Mouse (Mus musculus): ENCODE data around the gene Pde4d.

Pde4d gene

GRCm38 (mm10) chr13:109924771-109925170 is 1475.0 kb downstream of the Pde4d start:
- DNase-seq (ENCODE audit: low read depth), result no peak

- DNase-seq (ENCODE audit: low read depth), result no peak
Observed at GRCm38 (mm10) chr13:109926277-109926920, 1476.7 kb downstream of the Pde4d start.

GRCm38 (mm10) chr13:109927782-109928181 is 1478.0 kb downstream of the Pde4d start:
- no peak for DNase-seq (ENCODE audit: low read depth)

GRCm38 (mm10) chr13:109932688-109933087 is 1482.9 kb downstream of the Pde4d start:
- DNase-seq (ENCODE audit: low read depth), result no peak

- no peak for DNase-seq (ENCODE audit: low read depth)
Observed at GRCm38 (mm10) chr13:109933554-109933953, 1483.8 kb downstream of the Pde4d start.

GRCm38 (mm10) chr13:109936866-109937265 is 1487.1 kb downstream of the Pde4d start:
- DNase-seq (ENCODE audit: low read depth), result no peak

- DNase-seq (ENCODE audit: low read depth), result no peak
Observed at GRCm38 (mm10) chr13:109944822-109945551, 1495.2 kb downstream of the Pde4d start.

GRCm38 (mm10) chr13:109951466-109951865 is 1501.7 kb downstream of the Pde4d start:
- DNase-seq (ENCODE audit: low read depth), result no peak

GRCm38 (mm10) chr13:109954189-109954588 is 1504.4 kb downstream of the Pde4d start:
- no peak for DNase-seq (ENCODE audit: low read depth)

- no peak for DNase-seq (ENCODE audit: low read depth)
Observed at GRCm38 (mm10) chr13:109957953-109958352, 1508.2 kb downstream of the Pde4d start.

- no peak for DNase-seq (ENCODE audit: low read depth)
Observed at GRCm38 (mm10) chr13:109982821-109983443, 1533.2 kb downstream of the Pde4d start.

GRCm38 (mm10) chr13:109985411-109985810 is 1535.7 kb downstream of the Pde4d start:
- DNase-seq (ENCODE audit: low read depth), result no peak

- DNase-seq (ENCODE audit: low read depth), result no peak
Observed at GRCm38 (mm10) chr13:109985892-109986291, 1536.1 kb downstream of the Pde4d start.

- DNase-seq (ENCODE audit: low read depth), result peak; percentile 40
Observed at GRCm38 (mm10) chr13:109992775-109993505, 1543.2 kb downstream of the Pde4d start.

- no peak for DNase-seq (ENCODE audit: low read depth)
Observed at GRCm38 (mm10) chr13:109994240-109994764, 1544.6 kb downstream of the Pde4d start.

GRCm38 (mm10) chr13:110002081-110002480 is 1552.3 kb downstream of the Pde4d start:
- DNase-seq (ENCODE audit: low read depth), result no peak

Data from fibroblast of lung, adult 2 months (primary cell).